Mouse (Mus musculus): ENCODE results near the gene Nudt1.

GRCm38 (mm10) chr5:140373711-140374110 is 52.3 kb downstream of the Nudt1 start:
- TF ChIP-seq FLI1 (IDR thresholded peaks at IDR 0.05; ENCODE audit: low read length) (no peak), GATA1 (IDR thresholded peaks at IDR 0.05; ENCODE audit: borderline replicate concordance, low read length) (no peak)
